Mouse (Mus musculus): Measurements from ENCODE around the gene Vps35. TPM values are rescaled to one million over a fixed set of nuclear protein-coding genes. Genes with fewer than 3 reads are reported as not detected.

Gene Vps35
- polyA plus RNA-seq (2016; fragmentation: Nextera tagmentation; extraction: Ambion mirVana): 138 and 140 TPM in 2 replicates

GRCm38 (mm10) chr8:85299434-85300077, at the start of gene Vps35, which contains the start of gene Orc6:
Gene Vps35 (minus strand): TSS chr8:85299802.
Gene Orc6 (plus strand): TSS chr8:85299632.
- Histone ChIP-seq H3K4me1 (replicated peaks) (peaks cover 29% of the 10 kb centered on the region), H3K27ac (peak within 1 kb of the TSS; percentile 95), H3K4me3 (replicated peaks) (peak within 1 kb of the TSS; percentile 95), H3K36me3 (peaks cover 28% of the 10 kb centered on the region), H3K9ac (replicated peaks) (peak within 1 kb of the TSS; percentile 91), H3K4me2 (peak within 1 kb of the TSS; percentile 85), H3K27me3 (no peaks in the 10 kb centered on the region), H3K9me3 (no peaks in the 10 kb centered on the region)
- WGBS: under 1% methylated on average over 63 of the region's 63 CpGs
- ATAC-seq (ENCODE audit: insufficient number of reproducible peaks, insufficient read depth, low FRiP score, low TSS enrichment, low read depth): peak; percentile 98

- Histone ChIP-seq H3K36me3 (no peaks in the 10 kb centered on the region), H3K4me3 (replicated peaks) (no peak overlapping the region), H3K27ac (no peak overlapping the region), H3K4me2 (no peak overlapping the region), H3K9me3 (no peaks in the 10 kb centered on the region), H3K9ac (replicated peaks) (no peak overlapping the region), H3K4me1 (replicated peaks) (no peaks in the 10 kb centered on the region), H3K27me3 (no peaks in the 10 kb centered on the region)
- no peak for ATAC-seq (ENCODE audit: insufficient number of reproducible peaks, insufficient read depth, low FRiP score, low TSS enrichment, low read depth)
- WGBS: 72% methylated on average over 5 of the region's 5 CpGs
Measured at GRCm38 (mm10) chr8:85339871-85340573, 40.4 kb upstream of the Vps35 start.

GRCm38 (mm10) chr8:85337681-85338080, 38.1 kb upstream of the Vps35 start:
- Histone ChIP-seq H3K4me2 (no peak overlapping the region), H3K4me1 (replicated peaks) (no peaks in the 10 kb centered on the region), H3K27ac (no peak overlapping the region), H3K36me3 (no peaks in the 10 kb centered on the region), H3K9ac (replicated peaks) (no peak overlapping the region), H3K4me3 (replicated peaks) (no peak overlapping the region), H3K27me3 (no peaks in the 10 kb centered on the region), H3K9me3 (no peaks in the 10 kb centered on the region)
- ATAC-seq (ENCODE audit: insufficient number of reproducible peaks, insufficient read depth, low FRiP score, low TSS enrichment, low read depth): no peak
- 65% methylated on average over 4 of the region's 4 CpGs for WGBS

DNA sequence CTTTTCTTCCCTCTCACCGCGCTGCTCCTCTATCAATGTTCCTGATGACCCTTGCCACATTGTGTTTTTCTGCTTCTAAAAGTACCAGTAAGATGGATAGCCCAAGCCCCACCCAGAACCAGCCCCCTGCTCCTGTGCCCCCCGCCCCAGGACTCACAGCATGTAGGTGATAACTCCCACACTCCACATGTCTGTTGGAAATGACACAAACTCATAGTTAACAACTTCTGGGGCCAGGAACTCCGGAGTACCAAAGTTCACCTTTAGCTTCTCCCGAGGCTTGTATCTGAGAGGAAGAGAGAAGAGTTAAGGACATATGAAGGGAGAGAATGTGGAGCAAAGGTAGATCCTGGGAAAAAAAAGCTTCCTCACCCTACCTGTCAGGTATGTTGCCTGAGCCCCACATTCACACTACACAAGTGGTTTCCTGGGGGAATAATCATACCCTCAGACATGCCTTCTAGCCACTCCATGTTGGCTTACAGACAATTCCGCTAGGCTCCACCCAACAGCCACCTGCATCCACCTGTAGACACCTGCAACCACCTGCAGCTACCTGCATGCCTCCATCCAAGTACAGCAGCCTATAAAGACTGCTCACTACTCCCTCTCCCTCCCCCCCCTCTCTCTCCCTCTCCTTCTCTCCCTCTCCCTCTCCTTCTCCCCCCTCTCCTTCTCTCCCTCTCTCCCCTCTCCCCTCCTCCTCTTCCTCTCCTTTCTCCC, 36.8 kb upstream of the Vps35 start:
- H3K36me3 ChIP-seq: no peaks in the 10 kb centered on the region
- no peak overlapping the region for H3K9ac ChIP-seq (replicated peaks)
- H3K27ac ChIP-seq: no peak overlapping the region
- no peaks in the 10 kb centered on the region for H3K27me3 ChIP-seq
- no peak overlapping the region for H3K4me2 ChIP-seq
- no peaks in the 10 kb centered on the region for H3K4me1 ChIP-seq (replicated peaks)
- no peak for ATAC-seq (ENCODE audit: insufficient number of reproducible peaks, insufficient read depth, low FRiP score, low TSS enrichment, low read depth)
- WGBS: 66% methylated on average over 6 of the region's 6 CpGs
- no peaks in the 10 kb centered on the region for H3K9me3 ChIP-seq
- H3K4me3 ChIP-seq (replicated peaks): no peak overlapping the region

DNA sequence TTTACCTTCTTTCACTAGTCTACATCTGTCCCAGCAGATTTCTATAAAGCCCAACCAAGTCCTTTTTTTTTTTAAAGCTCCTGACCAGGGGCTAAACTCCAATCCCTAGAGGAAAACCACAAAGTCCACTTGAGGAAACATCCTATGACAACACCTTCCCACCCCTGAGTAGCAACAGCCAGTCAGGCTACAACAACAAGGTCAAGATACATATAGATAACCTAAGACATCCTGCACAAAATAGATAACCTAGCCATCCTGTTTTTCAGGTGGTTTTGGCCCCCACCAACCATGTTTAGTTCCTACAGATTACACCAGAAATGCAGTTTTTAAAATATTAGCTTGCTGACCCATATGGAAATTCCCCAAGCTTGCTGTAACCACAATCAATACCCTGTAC, 35.5 kb upstream of the Vps35 start:
- H3K4me1 ChIP-seq (replicated peaks): no peaks in the 10 kb centered on the region
- H3K9ac ChIP-seq (replicated peaks): no peak overlapping the region
- no peak overlapping the region for H3K27ac ChIP-seq
- H3K27me3 ChIP-seq: no peaks in the 10 kb centered on the region
- no peaks in the 10 kb centered on the region for H3K9me3 ChIP-seq
- no peak overlapping the region for H3K4me2 ChIP-seq
- no peaks in the 10 kb centered on the region for H3K36me3 ChIP-seq
- no peak overlapping the region for H3K4me3 ChIP-seq (replicated peaks)
- ATAC-seq (ENCODE audit: insufficient number of reproducible peaks, insufficient read depth, low FRiP score, low TSS enrichment, low read depth): no peak

DNA sequence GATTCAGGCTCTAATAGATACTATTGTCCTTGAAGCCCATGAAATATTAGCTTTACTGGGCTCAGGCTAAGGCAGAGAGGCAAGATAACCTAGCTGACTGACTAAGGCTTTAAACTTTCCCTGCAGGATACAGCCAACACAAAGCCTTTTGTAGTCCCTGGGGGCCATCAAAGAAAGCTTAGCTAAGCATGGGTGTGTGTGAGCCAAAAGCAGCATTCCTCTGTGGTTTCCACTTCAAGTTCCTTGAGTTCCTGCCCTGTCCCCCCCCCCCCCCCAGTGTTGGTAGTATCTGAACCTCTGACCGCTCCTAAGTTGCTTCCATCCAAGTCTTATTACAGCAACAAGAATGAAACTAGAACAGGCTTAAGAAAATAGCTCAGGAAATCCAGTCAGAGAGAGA, 29.9 kb upstream of the Vps35 start:
- H3K36me3 ChIP-seq: no peaks in the 10 kb centered on the region
- H3K4me2 ChIP-seq: no peak overlapping the region
- H3K4me3 ChIP-seq (replicated peaks): no peak overlapping the region
- 86% methylated on average over 1 of the region's 1 CpGs for WGBS
- H3K27ac ChIP-seq: no peak overlapping the region
- no peak overlapping the region for H3K9ac ChIP-seq (replicated peaks)
- H3K4me1 ChIP-seq (replicated peaks): no peaks in the 10 kb centered on the region
- H3K9me3 ChIP-seq: no peaks in the 10 kb centered on the region
- no peaks in the 10 kb centered on the region for H3K27me3 ChIP-seq
- no peak for ATAC-seq (ENCODE audit: insufficient number of reproducible peaks, insufficient read depth, low FRiP score, low TSS enrichment, low read depth)

- H3K9me3 ChIP-seq: no peaks in the 10 kb centered on the region
- no peaks in the 10 kb centered on the region for H3K4me1 ChIP-seq (replicated peaks)
- no peaks in the 10 kb centered on the region for H3K27me3 ChIP-seq
- 83% methylated on average over 9 of the region's 9 CpGs for WGBS
- H3K4me3 ChIP-seq (replicated peaks): no peak overlapping the region
- no peak overlapping the region for H3K4me2 ChIP-seq
- H3K36me3 ChIP-seq: no peaks in the 10 kb centered on the region
- H3K9ac ChIP-seq (replicated peaks): no peak overlapping the region
- no peak overlapping the region for H3K27ac ChIP-seq
- no peak for ATAC-seq (ENCODE audit: insufficient number of reproducible peaks, insufficient read depth, low FRiP score, low TSS enrichment, low read depth)
Measured at GRCm38 (mm10) chr8:85327036-85327435, 27.4 kb upstream of the Vps35 start.

DNA sequence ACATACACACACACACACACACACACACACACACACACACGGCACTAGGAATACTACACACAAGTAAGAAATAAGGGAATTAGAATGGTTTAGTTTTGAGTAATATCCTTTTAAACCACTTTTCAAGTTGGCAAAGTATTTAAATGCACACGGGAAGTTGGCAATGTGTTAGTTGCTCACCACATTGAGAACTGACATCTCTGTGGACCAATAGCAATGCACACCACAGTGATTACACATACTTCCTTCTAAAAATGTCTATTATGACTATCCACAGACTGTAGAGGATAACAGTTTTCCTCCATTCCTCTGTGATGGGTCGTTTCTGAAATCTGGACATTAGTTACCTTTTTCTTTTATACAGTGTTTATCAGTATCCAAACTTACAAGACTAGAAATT, 23.5 kb upstream of the Vps35 start:
- WGBS: 87% methylated on average over 3 of the region's 3 CpGs
- no peak overlapping the region for H3K27ac ChIP-seq

DNA sequence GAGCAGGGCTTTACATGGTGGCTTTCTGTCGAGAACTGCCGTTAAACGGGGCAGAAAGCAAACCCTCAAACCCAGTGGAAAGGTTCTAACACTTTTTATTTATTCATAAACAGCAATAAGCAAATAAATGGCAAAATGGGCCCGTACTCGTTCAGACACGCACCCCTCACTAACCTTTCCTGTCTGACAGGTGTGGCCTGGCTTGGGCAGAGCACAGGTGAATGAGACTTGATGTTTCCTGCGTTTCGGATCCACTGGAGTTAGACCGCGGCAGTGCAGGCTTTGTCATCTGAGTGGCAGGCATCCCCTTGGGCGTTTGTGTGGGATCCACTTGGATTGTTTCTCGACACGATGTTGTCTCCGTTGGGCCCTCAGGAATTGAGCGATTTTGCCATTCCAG, 22.4 kb upstream of the Vps35 start:
- Histone ChIP-seq H3K36me3 (no peaks in the 10 kb centered on the region), H3K4me3 (replicated peaks) (no peak overlapping the region), H3K4me1 (replicated peaks) (no peaks in the 10 kb centered on the region), H3K27ac (no peak overlapping the region), H3K4me2 (no peak overlapping the region), H3K27me3 (no peaks in the 10 kb centered on the region), H3K9ac (replicated peaks) (no peak overlapping the region), H3K9me3 (peaks cover 7% of the 10 kb centered on the region; the same call in 1 of the 2 replicates)
- WGBS: 83% methylated on average over 15 of the region's 15 CpGs
- ATAC-seq (ENCODE audit: insufficient number of reproducible peaks, insufficient read depth, low FRiP score, low TSS enrichment, low read depth): no peak

More for the DNA sequence above, 23.5 kb upstream of the Vps35 start:
- Histone ChIP-seq H3K4me3 (replicated peaks) (no peak overlapping the region), H3K27me3 (no peaks in the 10 kb centered on the region), H3K9ac (replicated peaks) (no peak overlapping the region), H3K4me2 (no peak overlapping the region), H3K9me3 (peaks cover 6% of the 10 kb centered on the region; the same call in 1 of the 2 replicates), H3K36me3 (no peaks in the 10 kb centered on the region), H3K4me1 (replicated peaks) (no peaks in the 10 kb centered on the region)
- ATAC-seq (ENCODE audit: insufficient number of reproducible peaks, insufficient read depth, low FRiP score, low TSS enrichment, low read depth): no peak

DNA sequence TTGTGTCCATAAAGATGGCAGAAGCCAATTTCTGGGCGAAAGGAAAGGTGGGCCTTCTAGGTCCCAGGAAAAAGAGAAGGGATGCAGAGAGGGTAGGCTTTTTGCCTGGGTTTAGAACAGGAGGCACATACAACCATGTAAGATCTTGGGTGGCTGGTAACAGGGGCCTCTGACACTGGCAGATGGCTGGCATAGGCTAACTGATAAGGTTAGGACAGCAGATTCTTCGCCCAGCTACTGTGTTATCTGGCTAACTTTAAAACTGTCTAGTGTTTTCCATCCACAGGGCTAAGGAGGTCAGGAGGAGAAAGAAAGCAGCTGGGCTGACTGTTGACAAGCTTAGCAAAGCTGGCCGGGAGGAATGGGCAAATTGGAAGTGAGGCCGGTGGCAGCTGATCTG, 18.9 kb upstream of the Vps35 start:
- ATAC-seq (ENCODE audit: insufficient number of reproducible peaks, insufficient read depth, low FRiP score, low TSS enrichment, low read depth): no peak
- H3K27me3 ChIP-seq: no peaks in the 10 kb centered on the region
- H3K4me1 ChIP-seq (replicated peaks): no peaks in the 10 kb centered on the region
- no peaks in the 10 kb centered on the region for H3K36me3 ChIP-seq
- no peak overlapping the region for H3K4me3 ChIP-seq (replicated peaks)
- no peak overlapping the region for H3K27ac ChIP-seq
- H3K9me3 ChIP-seq: peaks cover 7% of the 10 kb centered on the region; the same call in 1 of the 2 replicates
- WGBS: 88% methylated on average over 4 of the region's 4 CpGs
- no peak overlapping the region for H3K4me2 ChIP-seq
- no peak overlapping the region for H3K9ac ChIP-seq (replicated peaks)

- ATAC-seq (ENCODE audit: insufficient number of reproducible peaks, insufficient read depth, low FRiP score, low TSS enrichment, low read depth): no peak
- H3K4me1 ChIP-seq (replicated peaks): no peaks in the 10 kb centered on the region
- no peak overlapping the region for H3K4me2 ChIP-seq
- H3K36me3 ChIP-seq: peaks cover 18% of the 10 kb centered on the region
- no peak overlapping the region for H3K4me3 ChIP-seq (replicated peaks)
- H3K27me3 ChIP-seq: no peaks in the 10 kb centered on the region
- 88% methylated on average over 3 of the region's 3 CpGs for WGBS
- no peak overlapping the region for H3K9ac ChIP-seq (replicated peaks)
- 0 out of 2 replicates have a peak, but pooled peaks cover under 1% of the 10 kb centered on the region for H3K9me3 ChIP-seq
- no peak overlapping the region for H3K27ac ChIP-seq
Measured at GRCm38 (mm10) chr8:85313036-85313435, 13.4 kb upstream of the Vps35 start.
